Mouse (Mus musculus) bone marrow, adult 2 months (tissue): ENCODE measurements around the gene Grin2c.

Experiments
- CTCF ChIP-seq: fragments of 200-500 bp; IDR thresholded peaks from 2 replicates; pipeline ENCODE4 v1.5.1; 2011; ENCODE audit warnings: low read length, control low read depth; ENCODE audit not compliant: control insufficient read depth, insufficient read depth
- POLR2A ChIP-seq: fragments of 200-500 bp; IDR thresholded peaks from 2 replicates; pipeline ENCODE4 v1.6.1; 2011; ENCODE audit warnings: low read depth, mild to moderate bottlenecking, control low read depth, low read length, borderline replicate concordance; ENCODE audit not compliant: control insufficient read depth

- TF ChIP-seq CTCF = no peak
- no peak for TF ChIP-seq POLR2A
Measured at GRCm38 (mm10) chr11:115223451-115223850, 43.6 kb downstream of the Grin2c start.
